Mouse (Mus musculus): ENCODE results near the gene Mre11a. TPM values are rescaled to one million over a fixed set of nuclear protein-coding genes. Genes with fewer than 3 reads are reported as not detected.

Mre11a gene
- total and polyA plus RNA-seq, 3 experiments, result 27.7 to 47.3 (median 45.7) TPM

GRCm38 (mm10) chr9:14858170-14858706 lies 73.8 kb downstream of the Mre11a start:
- Histone ChIP-seq H3K4me3 (replicated peaks in 1 of 3; ENCODE audit: low read depth in 2 of 3, low read length in 2 of 3, poor library complexity in 1 of 3) (no peak overlapping the region), H3K9me3 (replicated peaks; ENCODE audit: low read length) (no peaks in the 10 kb centered on the region), H3K79me2 (replicated peaks; ENCODE audit: control insufficient read depth, extremely low read depth, insufficient read depth, poor library complexity, severe bottlenecking) (no peaks in the 10 kb centered on the region), H3K27me3 (replicated peaks) (peaks cover 2% of the 10 kb centered on the region), H3K9ac (ENCODE audit: insufficient read depth, low read depth) (no peak overlapping the region), H3K27ac (ENCODE audit: insufficient read depth, low read depth) (no peak overlapping the region), H3K36me3 (replicated peaks in 1 of 2; ENCODE audit: control insufficient read depth in 1 of 2, insufficient read depth in 1 of 2, low read length in 1 of 2) (no peaks in the 10 kb centered on the region), H3K4me1 (ENCODE audit: control insufficient read depth in 1 of 2, insufficient read depth in 2 of 2) (no peaks in the 10 kb centered on the region), H3K4me2 (ENCODE audit: insufficient read depth, low read depth, poor library complexity, severe bottlenecking) (no peak overlapping the region)
- dilution Hi-C loops (cut with MboI; ENCODE audit: extremely low pct_ligation_motif_present, extremely low pct_unique_long_range_greater_than_20kb, low sequenced_read_pairs) (no loop called here), in situ Hi-C loops (cut with MboI; ENCODE audit: low pct_ligation_motif_present, low pct_unique_long_range_greater_than_20kb, low sequenced_read_pairs) (loop anchor here (5.0 kb wide), 1 partner anchor 159 kb away; no protein-coding TSS in a partner anchor)
- no peak for DNase-seq (ENCODE audit: extremely low read depth)
- TF ChIP-seq CHD1 (IDR thresholded peaks at IDR 0.05; ENCODE audit: low read depth, low read length) (no peak), MEF2A (IDR thresholded peaks at IDR 0.05; ENCODE audit: borderline replicate concordance, low read depth, low read length) (no peak), ZMIZ1 (IDR thresholded peaks at IDR 0.05; ENCODE audit: low read depth, low read length) (no peak), KAT2A (IDR thresholded peaks at IDR 0.05; ENCODE audit: insufficient replicate concordance, low read length) (no peak), MAFK (IDR thresholded peaks at IDR 0.05; ENCODE audit: insufficient replicate concordance, low read length) (no peak), ZNF384 (IDR thresholded peaks at IDR 0.05; ENCODE audit: low read depth, low read length) (no peak), ETS1 (conservative IDR thresholded peaks at IDR 0.05; ENCODE audit: low read depth, low read length) (no peak), RAD21 (IDR thresholded peaks at IDR 0.05; ENCODE audit: low read depth, low read length) (no peak), ELF1 (IDR thresholded peaks at IDR 0.05; ENCODE audit: low read depth, low read length) (no peak), MYC (IDR thresholded peaks at IDR 0.05; ENCODE audit: low read depth, low read length) (no peak), ZKSCAN1 (IDR thresholded peaks at IDR 0.05; ENCODE audit: borderline replicate concordance, low read depth, low read length) (no peak), IRF4 (IDR thresholded peaks at IDR 0.05; ENCODE audit: low read depth, low read length) (no peak)

GRCm38 (mm10) chr9:14858782-14859181 lies 74.3 kb downstream of the Mre11a start:
- in situ Hi-C loops (cut with MboI; ENCODE audit: low pct_ligation_motif_present, low pct_unique_long_range_greater_than_20kb, low sequenced_read_pairs), result loop anchor here (5.0 kb wide), 1 partner anchor 159 kb away; no protein-coding TSS in a partner anchor
- peaks cover 2% of the 10 kb centered on the region for H3K27me3 ChIP-seq (replicated peaks)
- no peaks in the 10 kb centered on the region for H3K9me3 ChIP-seq (replicated peaks; ENCODE audit: low read length)
- no peak for DNase-seq (ENCODE audit: extremely low read depth)
- no peak for TF ChIP-seq ZNF384 (IDR thresholded peaks at IDR 0.05; ENCODE audit: low read depth, low read length)
- no peak for TF ChIP-seq SIN3A (IDR thresholded peaks at IDR 0.05; ENCODE audit: low read length)
- TF ChIP-seq IRF4 (IDR thresholded peaks at IDR 0.05; ENCODE audit: low read depth, low read length), result no peak
- no peak for TF ChIP-seq POLR2A (IDR thresholded peaks at IDR 0.05; ENCODE audit: low read depth, low read length)
- TF ChIP-seq MEF2A (IDR thresholded peaks at IDR 0.05; ENCODE audit: borderline replicate concordance, low read depth, low read length), result no peak
- no peak for TF ChIP-seq JUN (IDR thresholded peaks at IDR 0.05; ENCODE audit: insufficient read depth, low read depth, low read length)
- TF ChIP-seq HCFC1 (IDR thresholded peaks at IDR 0.05; ENCODE audit: low read depth, low read length), result no peak
- no peak for TF ChIP-seq KAT2A (IDR thresholded peaks at IDR 0.05; ENCODE audit: insufficient replicate concordance, low read length)
- no peak for TF ChIP-seq E2F4 (IDR thresholded peaks at IDR 0.05; ENCODE audit: insufficient replicate concordance, low read depth, low read length)
- TF ChIP-seq USF2 (conservative IDR thresholded peaks at IDR 0.05; ENCODE audit: low read depth, low read length), result no peak
- no peak for TF ChIP-seq NELFE (IDR thresholded peaks at IDR 0.05; ENCODE audit: low read depth, low read length)
- TF ChIP-seq CHD1 (IDR thresholded peaks at IDR 0.05; ENCODE audit: low read depth, low read length), result no peak
- no peak for TF ChIP-seq USF1 (IDR thresholded peaks at IDR 0.05; ENCODE audit: low read depth, low read length)
- no peak for TF ChIP-seq RAD21 (IDR thresholded peaks at IDR 0.05; ENCODE audit: low read depth, low read length)
- dilution Hi-C loops (cut with MboI; ENCODE audit: extremely low pct_ligation_motif_present, extremely low pct_unique_long_range_greater_than_20kb, low sequenced_read_pairs), result no loop called here
- no peak overlapping the region for H3K9ac ChIP-seq (ENCODE audit: insufficient read depth, low read depth)
- H3K79me2 ChIP-seq (replicated peaks; ENCODE audit: control insufficient read depth, extremely low read depth, insufficient read depth, poor library complexity, severe bottlenecking), result no peaks in the 10 kb centered on the region
- H3K36me3 ChIP-seq (replicated peaks in 1 of 2; ENCODE audit: control insufficient read depth in 1 of 2, insufficient read depth in 1 of 2, low read length in 1 of 2), result no peaks in the 10 kb centered on the region
- no peak overlapping the region for H3K4me3 ChIP-seq (replicated peaks in 1 of 3; ENCODE audit: low read depth in 2 of 3, low read length in 2 of 3, poor library complexity in 1 of 3)
- H3K4me2 ChIP-seq (ENCODE audit: insufficient read depth, low read depth, poor library complexity, severe bottlenecking), result no peak overlapping the region
- no peaks in the 10 kb centered on the region for H3K4me1 ChIP-seq (ENCODE audit: control insufficient read depth in 1 of 2, insufficient read depth in 2 of 2)
- H3K27ac ChIP-seq (ENCODE audit: insufficient read depth, low read depth), result no peak overlapping the region

Data from CH12.LX (cell line).